Mouse (Mus musculus) neural tube, embryonic 13.5 days (tissue): ENCODE data around the gene Papolg. TPM values are rescaled to one million over a fixed set of nuclear protein-coding genes. Genes with fewer than 3 reads are reported as not detected.
"Not testable (repeated sequence)": the region's sequence is repeated elsewhere in the genome, so short reads cannot be mapped to it uniquely, and the experiment has no call there.

ENCODE experiments used
- ATAC-seq: fragments of 200-750 bp; cut with Nextera tagmentation; 2 replicates; pipeline ENCODE4 v1.8.0; 2017; ENCODE audit warnings: low read depth, mild to moderate bottlenecking, moderate TSS enrichment, moderate library complexity
- H3K27ac ChIP-seq: fragments of 300-500 bp; sonication (generic); replicated peaks from 2 replicates; pipeline ENCODE4 v1.5.1; 2015; ENCODE audit warnings: moderate library complexity, mild to moderate bottlenecking, inconsistent platforms
- H3K27me3 ChIP-seq: fragments of 300-500 bp; sonication (generic); 2 replicates; pipeline ENCODE4 v1.6.1; 2015; ENCODE audit warnings: mild to moderate bottlenecking, inconsistent platforms
- H3K36me3 ChIP-seq: fragments of 300-500 bp; sonication (generic); 2 replicates; pipeline ENCODE4 v1.6.1; 2015; ENCODE audit warnings: mild to moderate bottlenecking, inconsistent platforms
- H3K4me1 ChIP-seq: fragments of 300-500 bp; sonication (generic); replicated peaks from 2 replicates; pipeline ENCODE4 v1.6.1; 2015; ENCODE audit warnings: inconsistent platforms
- H3K4me2 ChIP-seq: fragments of 300-500 bp; sonication (generic); 2 replicates; pipeline ENCODE4 v1.6.1; 2015; ENCODE audit warnings: inconsistent platforms, mild to moderate bottlenecking, moderate library complexity
- H3K4me3 ChIP-seq: fragments of 300-500 bp; sonication (generic); 2 replicates; pipeline ENCODE4 v1.5.1; 2015; ENCODE audit warnings: mild to moderate bottlenecking, inconsistent platforms
- H3K9ac ChIP-seq: fragments of 300-500 bp; sonication (generic); 2 replicates; pipeline ENCODE4 v1.6.1; 2015; ENCODE audit warnings: moderate library complexity, mild to moderate bottlenecking, inconsistent platforms
- H3K9me3 ChIP-seq: fragments of 300-500 bp; sonication (generic); 2 replicates; pipeline ENCODE4 v1.6.1; 2016; ENCODE audit warnings: inconsistent platforms
- WGBS: fragments of 180-500 bp; shearing (Covaris S2); methylation state at CpG from one replicate; pipeline ENCODE4 v1.1.7; 2015; 5-methylcytosine and 5-hydroxymethylcytosine counted together
- polyA plus RNA-seq: library from polyadenylated mRNA; unstranded; fragments of >200 nt; fragmentation: Nextera tagmentation; extraction: Ambion mirVana; gene quantifications from 2 replicates; pipeline ENCODE4 v1.2.1, GENCODE M21; 2015

Papolg gene
- 19.5 and 24.0 TPM in 2 replicates for polyA plus RNA-seq

GRCm38 (mm10) chr11:23895060-23895426 is at the start of gene Papolg:
TSS of gene Papolg (minus strand) at chr11:23895253.
- H3K4me3 ChIP-seq = peak within 1 kb of the TSS; percentile 95
- H3K27ac ChIP-seq = peak within 1 kb of the TSS; percentile 91
- peaks cover 7% of the 10 kb centered on the region for H3K36me3 ChIP-seq
- no peaks in the 10 kb centered on the region for H3K9me3 ChIP-seq
- peak within 1 kb of the TSS; percentile 72 for H3K4me2 ChIP-seq
- H3K9ac ChIP-seq = peak within 1 kb of the TSS; percentile 95
- ATAC-seq = peak; percentile 100
- H3K4me1 ChIP-seq = peaks cover 18% of the 10 kb centered on the region
- 0% methylated on average over 21 of the region's 21 CpGs for WGBS
- no peaks in the 10 kb centered on the region for H3K27me3 ChIP-seq

GRCm38 (mm10) chr11:23928146-23928545 is 33.1 kb upstream of the Papolg start:
- peak overlapping the region; percentile 21 for H3K4me2 ChIP-seq
- H3K4me3 ChIP-seq = not testable (repeated sequence)
- WGBS = 26% methylated on average over 8 of the region's 8 CpGs

GRCm38 (mm10) chr11:23927643-23928042 is 32.6 kb upstream of the Papolg start:
- WGBS = 42% methylated on average over 8 of the region's 8 CpGs

More at GRCm38 (mm10) chr11:23928146-23928545, 33.1 kb upstream of the Papolg start:
- H3K9me3 ChIP-seq, ATAC-seq, H3K36me3 ChIP-seq, H3K9ac ChIP-seq, H3K27ac ChIP-seq, H3K4me1 ChIP-seq, H3K27me3 ChIP-seq: not testable (repeated sequence)

GRCm38 (mm10) chr11:23913824-23914223 is 18.8 kb upstream of the Papolg start:
- WGBS = 77% methylated on average over 2 of the region's 2 CpGs
- not testable (repeated sequence) for H3K9ac ChIP-seq, H3K36me3 ChIP-seq, H3K27me3 ChIP-seq, H3K4me2 ChIP-seq, H3K27ac ChIP-seq, H3K9me3 ChIP-seq, H3K4me3 ChIP-seq, H3K4me1 ChIP-seq, ATAC-seq

More at GRCm38 (mm10) chr11:23927643-23928042, 32.6 kb upstream of the Papolg start:
- Histone ChIP-seq H3K9ac (no peak overlapping the region), H3K4me1 (no peaks in the 10 kb centered on the region), H3K36me3 (no peaks in the 10 kb centered on the region), H3K27me3 (no peaks in the 10 kb centered on the region), H3K27ac (no peak overlapping the region), H3K4me3 (no peak overlapping the region), H3K9me3 (no peaks in the 10 kb centered on the region), H3K4me2 (peak overlapping the region; percentile 21; the same call in 1 of the 2 replicates)
- no peak for ATAC-seq

- H3K27ac ChIP-seq = no peak overlapping the region
- ATAC-seq = no peak
- no peak overlapping the region for H3K4me3 ChIP-seq
- H3K36me3 ChIP-seq = no peaks in the 10 kb centered on the region
- no peak overlapping the region for H3K4me2 ChIP-seq
- no peak overlapping the region for H3K9ac ChIP-seq
- no peaks in the 10 kb centered on the region for H3K9me3 ChIP-seq
- H3K27me3 ChIP-seq = no peaks in the 10 kb centered on the region
- H3K4me1 ChIP-seq = no peaks in the 10 kb centered on the region
- 76% methylated on average over 1 of the region's 1 CpGs for WGBS
Measured at GRCm38 (mm10) chr11:23903909-23904308, 8.9 kb upstream of the Papolg start.

- Histone ChIP-seq H3K27me3 (no peaks in the 10 kb centered on the region), H3K4me2 (peak overlapping the region; percentile 72), H3K36me3 (peaks cover 9% of the 10 kb centered on the region), H3K27ac (peak overlapping the region; percentile 91), H3K4me1 (peaks cover 18% of the 10 kb centered on the region), H3K4me3 (peak overlapping the region; percentile 95), H3K9ac (peak overlapping the region; percentile 95), H3K9me3 (no peaks in the 10 kb centered on the region)
- 1% methylated on average over 45 of the region's 48 CpGs for WGBS
- peak; percentile 91 for ATAC-seq
Measured at GRCm38 (mm10) chr11:23894141-23895059, 653 bp downstream of the Papolg start.

GRCm38 (mm10) chr11:23893556-23893955 is 1.5 kb downstream of the Papolg start:
- Histone ChIP-seq H3K27me3 (no peaks in the 10 kb centered on the region), H3K27ac (no peak overlapping the region), H3K36me3 (peaks cover 17% of the 10 kb centered on the region), H3K9me3 (no peaks in the 10 kb centered on the region), H3K4me2 (peak overlapping the region; percentile 42), H3K4me3 (no peak overlapping the region), H3K9ac (no peak overlapping the region), H3K4me1 (peaks cover 18% of the 10 kb centered on the region)
- no peak for ATAC-seq

- WGBS = 87% methylated on average over 2 of the region's 2 CpGs
- H3K27me3 ChIP-seq = no peaks in the 10 kb centered on the region
- no peak overlapping the region for H3K4me2 ChIP-seq
- H3K4me3 ChIP-seq = no peak overlapping the region
- no peak for ATAC-seq
- H3K9me3 ChIP-seq = no peaks in the 10 kb centered on the region
- H3K36me3 ChIP-seq = peaks cover 80% of the 10 kb centered on the region
- no peak overlapping the region for H3K9ac ChIP-seq
- no peak overlapping the region for H3K27ac ChIP-seq
- no peaks in the 10 kb centered on the region for H3K4me1 ChIP-seq
Measured at GRCm38 (mm10) chr11:23864326-23864725, 30.7 kb downstream of the Papolg start.

GRCm38 (mm10) chr11:23856723-23857112 is 38.3 kb downstream of the Papolg start:
- H3K36me3 ChIP-seq = peaks cover 50% of the 10 kb centered on the region
- no peak overlapping the region for H3K4me3 ChIP-seq
- no peak overlapping the region for H3K4me2 ChIP-seq
- no peak overlapping the region for H3K27ac ChIP-seq
- no peaks in the 10 kb centered on the region for H3K4me1 ChIP-seq
- WGBS = 92% methylated on average over 4 of the region's 4 CpGs
- H3K9me3 ChIP-seq = no peaks in the 10 kb centered on the region
- H3K27me3 ChIP-seq = no peaks in the 10 kb centered on the region
- no peak overlapping the region for H3K9ac ChIP-seq
- no peak for ATAC-seq

GRCm38 (mm10) chr11:23856054-23856722 is 38.9 kb downstream of the Papolg start:
- no peaks in the 10 kb centered on the region for H3K4me1 ChIP-seq
- H3K9ac ChIP-seq = no peak overlapping the region
- H3K9me3 ChIP-seq = no peaks in the 10 kb centered on the region
- H3K36me3 ChIP-seq = peaks cover 45% of the 10 kb centered on the region
- no peak overlapping the region for H3K4me3 ChIP-seq
- H3K27ac ChIP-seq = no peak overlapping the region
- ATAC-seq = no peak
- 87% methylated on average over 7 of the region's 7 CpGs for whole genome bisulfite sequencing
- no peaks in the 10 kb centered on the region for H3K27me3 ChIP-seq
- H3K4me2 ChIP-seq = no peak overlapping the region

GRCm38 (mm10) chr11:23855182-23855802 is 39.8 kb downstream of the Papolg start:
- ATAC-seq = peak; percentile 56; the same call in 1 of the 2 replicates
- no peak overlapping the region for H3K9ac ChIP-seq
- no peaks in the 10 kb centered on the region for H3K9me3 ChIP-seq
- H3K36me3 ChIP-seq = peaks cover 38% of the 10 kb centered on the region
- no peak overlapping the region for H3K4me2 ChIP-seq
- no peaks in the 10 kb centered on the region for H3K4me1 ChIP-seq
- 17% methylated on average over 3 of the region's 3 CpGs for WGBS
- no peaks in the 10 kb centered on the region for H3K27me3 ChIP-seq
- no peak overlapping the region for H3K4me3 ChIP-seq
- H3K27ac ChIP-seq = no peak overlapping the region

GRCm38 (mm10) chr11:23853306-23853705 is 41.7 kb downstream of the Papolg start:
- ATAC-seq = no peak
- no peaks in the 10 kb centered on the region for H3K9me3 ChIP-seq
- no peaks in the 10 kb centered on the region for H3K27me3 ChIP-seq
- no peak overlapping the region for H3K4me2 ChIP-seq
- no peak overlapping the region for H3K4me3 ChIP-seq
- 84% methylated on average over 5 of the region's 5 CpGs for WGBS
- peaks cover 20% of the 10 kb centered on the region for H3K36me3 ChIP-seq
- H3K9ac ChIP-seq = no peak overlapping the region
- H3K4me1 ChIP-seq = no peaks in the 10 kb centered on the region
- no peak overlapping the region for H3K27ac ChIP-seq
